Mouse (Mus musculus) ovary, postnatal 10 days (tissue): ENCODE data around the gene Fkbp8.

Experiments
- DNase-seq: peaks from one replicate; pipeline ENCODE4 v3.0.0; 2022; ENCODE audit warnings: low spot score

Gene Fkbp8

GRCm38 (mm10) chr8:70558334-70558733 is 30.8 kb downstream of the Fkbp8 start:
- DNase-seq: no peak

DNA sequence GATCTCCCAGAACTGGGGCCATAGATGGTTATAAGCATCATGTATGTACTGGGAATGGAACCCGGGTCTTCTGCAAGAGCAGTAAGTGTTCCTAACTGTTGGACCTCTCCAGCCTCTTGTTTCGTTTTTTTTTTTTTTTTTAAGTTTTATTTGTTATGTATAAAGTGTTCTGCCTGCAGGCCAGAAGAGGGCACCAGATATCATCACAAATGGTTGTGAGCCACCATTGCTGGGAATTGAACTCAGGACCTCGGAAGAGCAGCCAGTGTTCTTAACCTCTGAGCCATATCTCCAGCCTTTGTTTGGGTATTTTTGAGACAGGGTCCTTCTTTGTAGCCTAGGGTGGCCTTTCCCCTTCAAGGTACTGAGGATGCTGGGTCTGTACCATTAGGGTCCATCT is 31.5 kb downstream of the Fkbp8 start:
- DNase-seq: no peak

DNA sequence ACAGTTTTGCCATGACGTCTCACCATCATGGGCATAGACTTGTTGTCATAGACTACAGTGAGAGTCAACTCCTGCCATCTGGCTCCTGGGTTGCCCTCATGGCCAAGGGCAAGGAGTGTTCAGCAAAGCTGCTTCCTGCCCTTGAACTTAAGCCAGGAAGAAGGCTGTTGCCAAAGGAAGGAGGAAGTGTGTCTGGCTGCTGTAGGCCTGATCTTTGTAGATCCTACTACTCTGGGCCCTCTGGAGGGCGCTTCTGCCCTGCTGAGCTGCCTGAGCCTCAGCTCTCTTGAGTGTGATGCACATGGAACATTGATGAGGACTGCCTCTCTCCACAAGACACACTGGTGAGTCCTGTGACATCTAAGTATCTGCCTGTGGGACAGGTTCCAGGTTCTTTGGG is 32.6 kb downstream of the Fkbp8 start:
- no peak for DNase-seq

DNA sequence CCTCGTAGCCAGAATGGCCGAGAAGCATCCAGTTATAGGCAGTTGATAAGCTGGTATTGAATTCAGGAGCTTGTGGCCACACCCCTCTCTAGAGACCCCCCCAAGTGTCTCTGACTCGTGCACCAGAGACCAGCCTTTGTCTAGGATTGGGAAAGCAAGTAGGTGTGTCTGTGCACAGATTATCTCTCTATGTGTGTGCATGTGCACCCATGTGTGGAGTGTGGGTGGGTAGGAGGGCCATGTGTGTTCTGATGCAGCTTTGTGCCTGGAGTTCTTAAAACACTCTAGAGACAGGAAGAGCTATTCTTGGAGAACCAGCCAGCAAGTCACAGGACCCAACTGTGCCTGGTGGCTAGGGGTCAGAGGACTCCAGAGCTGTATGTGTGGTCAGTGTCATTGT is 33.0 kb downstream of the Fkbp8 start:
- DNase-seq: no peak

GRCm38 (mm10) chr8:70561357-70561756 is 33.8 kb downstream of the Fkbp8 start:
- DNase-seq: no peak

DNA sequence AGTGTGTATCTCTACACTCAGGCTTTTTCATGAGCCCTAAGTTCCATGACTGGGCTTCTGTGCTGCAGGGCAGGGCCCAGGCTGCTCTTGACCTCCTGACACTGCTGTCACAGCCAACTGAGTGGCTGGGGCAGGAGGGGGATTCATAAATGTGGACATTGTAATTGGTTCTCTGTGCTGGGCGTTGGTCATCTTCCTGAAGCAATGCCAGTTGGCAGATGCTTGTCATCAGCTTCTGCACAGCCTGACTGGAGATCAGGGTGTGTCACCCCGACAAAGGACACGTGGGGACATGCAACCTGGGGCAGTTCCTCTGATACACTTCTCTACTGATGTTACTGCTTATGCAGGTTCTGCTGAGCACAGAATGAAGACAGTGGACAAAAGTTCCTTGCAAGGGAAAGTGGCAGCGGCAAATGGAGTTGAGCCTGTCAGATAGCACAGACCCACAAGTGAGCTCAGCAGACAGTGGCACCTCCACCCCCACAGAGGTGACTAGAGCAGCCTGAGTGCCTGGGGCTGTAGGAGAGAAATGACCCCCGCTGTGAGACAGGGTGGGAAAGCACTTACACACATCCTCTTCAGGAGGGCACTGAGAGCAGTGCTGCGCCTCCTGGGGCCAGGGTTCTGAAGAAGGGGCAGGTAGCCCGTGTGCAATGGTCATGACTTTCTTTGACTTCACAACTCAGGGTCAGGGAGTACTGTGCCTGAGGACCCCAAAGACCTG is 34.4 kb downstream of the Fkbp8 start:
- DNase-seq: no peak

GRCm38 (mm10) chr8:70562802-70563201 is 35.3 kb downstream of the Fkbp8 start:
- no peak for DNase-seq

- no peak for DNase-seq
These were observed 36.4 kb downstream of the Fkbp8 start for GRCm38 (mm10) chr8:70563763-70564387.

DNA sequence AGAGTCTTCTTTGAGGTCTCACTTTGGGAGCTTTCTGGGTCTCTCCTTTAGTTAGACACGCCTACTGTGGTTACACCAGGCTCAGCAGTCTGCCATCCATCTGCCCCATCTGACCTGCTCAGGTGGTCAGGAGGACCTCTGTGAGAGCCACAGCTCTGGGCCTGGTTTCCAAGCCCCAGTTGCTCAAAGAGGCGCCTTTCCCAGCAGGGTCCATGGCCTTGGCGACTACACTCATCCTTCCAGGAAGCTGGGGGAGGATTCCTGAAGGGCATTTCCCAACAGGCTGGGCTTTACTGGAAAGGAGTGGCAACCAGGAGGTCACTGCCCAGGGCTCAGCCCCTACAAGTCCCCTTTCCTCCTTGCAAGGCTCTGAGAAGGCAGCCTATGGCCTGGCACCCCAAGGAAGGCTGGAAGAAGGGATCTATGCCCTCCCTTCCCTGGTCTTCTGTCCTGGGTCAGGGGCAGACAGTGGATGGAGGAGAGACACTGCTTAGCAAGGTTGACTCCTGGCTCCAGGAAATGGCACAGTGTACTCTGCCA is 37.2 kb downstream of the Fkbp8 start:
- DNase-seq: no peak

DNA sequence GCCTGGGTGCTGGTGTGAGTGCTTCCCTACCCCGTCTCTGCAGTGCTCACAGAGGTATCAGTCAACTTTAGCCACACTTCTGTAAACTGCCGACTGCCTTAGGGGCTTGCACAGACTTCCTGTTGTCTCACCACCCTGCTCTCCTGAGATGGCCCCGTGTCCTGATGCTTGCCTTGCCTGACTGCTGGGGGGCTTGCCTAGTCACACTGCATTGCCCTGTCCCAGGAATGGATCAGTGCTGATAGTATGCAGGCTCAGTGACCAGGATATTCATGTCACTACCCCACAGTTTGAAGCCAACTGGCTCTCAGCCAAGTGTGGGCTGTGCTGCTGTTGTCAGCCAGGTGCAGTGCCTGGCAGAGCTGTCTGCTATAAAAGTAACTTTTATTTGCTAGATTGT is 38.0 kb downstream of the Fkbp8 start:
- no peak for DNase-seq

DNA sequence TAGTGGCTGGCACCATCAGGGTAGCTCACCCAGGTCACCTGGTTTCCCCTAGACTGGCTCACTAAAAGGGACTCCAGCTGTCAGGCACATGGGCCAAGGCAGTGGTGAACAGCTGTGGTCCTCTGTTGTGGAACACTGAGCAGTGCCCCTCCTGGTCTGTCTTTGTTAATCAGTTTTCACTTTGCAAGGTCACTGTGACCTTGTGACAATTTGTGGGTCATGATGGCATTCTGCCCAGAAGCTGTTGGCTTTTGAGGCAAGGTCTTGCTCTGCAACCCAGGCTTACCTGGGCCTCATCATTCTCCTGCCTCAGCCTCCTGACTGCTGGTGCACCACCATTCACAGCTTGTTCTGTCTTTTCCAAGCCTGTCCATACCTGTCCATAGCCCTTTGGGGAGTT is 42.8 kb downstream of the Fkbp8 start:
- no peak for DNase-seq

DNA sequence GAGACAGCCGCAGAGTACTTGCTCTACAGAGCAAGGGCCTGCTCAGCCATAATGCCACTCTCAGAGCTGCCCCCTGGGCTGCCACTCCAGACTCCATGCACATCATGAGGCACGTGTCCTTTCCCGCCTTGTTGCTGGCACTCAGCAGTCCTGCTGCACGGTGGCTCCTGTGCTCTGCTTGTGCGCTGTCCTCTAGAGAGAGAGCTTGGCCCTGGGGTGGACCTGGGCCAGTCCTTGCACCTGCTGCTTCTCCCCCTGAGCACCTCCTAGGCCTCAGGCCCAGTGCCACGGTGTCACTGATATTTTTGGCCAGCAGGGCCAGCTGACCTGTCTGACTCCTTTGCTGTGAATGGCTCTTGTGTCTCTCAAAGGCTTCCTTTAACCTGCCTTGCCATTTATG is 43.5 kb downstream of the Fkbp8 start:
- no peak for DNase-seq

DNA sequence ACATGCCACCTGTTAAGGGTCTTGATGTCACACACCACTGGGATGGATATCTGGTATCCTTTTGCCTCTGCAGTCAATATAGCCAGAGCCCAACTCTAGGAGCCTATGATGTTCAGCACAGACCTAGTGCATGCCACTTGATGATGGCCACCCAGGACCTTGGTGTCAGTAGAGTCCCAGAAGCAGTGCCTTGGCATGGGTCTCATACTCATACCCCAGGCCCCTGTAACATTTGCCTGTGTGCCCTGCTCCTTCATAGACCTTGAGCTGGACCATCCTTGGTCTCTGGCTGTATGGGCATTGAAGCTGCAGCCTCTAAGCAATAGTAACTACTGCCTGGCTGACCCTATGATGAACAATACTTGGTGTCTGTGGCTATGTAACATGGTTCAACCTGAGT is 46.8 kb downstream of the Fkbp8 start:
- DNase-seq: no peak

- DNase-seq: no peak
These were observed 47.4 kb downstream of the Fkbp8 start for GRCm38 (mm10) chr8:70574915-70575314.

DNA sequence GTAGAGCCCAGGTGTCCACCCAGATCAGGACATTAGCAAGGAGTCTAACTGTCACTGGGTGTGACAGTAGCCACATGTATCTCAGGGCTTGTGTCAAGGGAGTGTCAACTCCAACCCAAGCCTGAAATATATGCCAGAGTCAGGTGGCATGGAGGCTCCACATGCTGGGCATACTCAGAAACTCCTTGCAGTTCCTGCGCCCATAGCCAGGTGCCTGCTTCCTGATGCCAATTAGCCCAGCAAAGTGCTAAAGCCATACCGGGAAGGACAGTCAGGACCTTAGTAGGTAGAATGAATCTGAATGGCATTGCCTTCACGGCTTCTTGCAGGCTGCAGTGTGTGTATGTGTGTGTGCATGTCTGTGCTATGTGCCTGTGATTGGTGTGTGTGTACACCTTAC is 49.7 kb downstream of the Fkbp8 start:
- no peak for DNase-seq

- DNase-seq: no peak
These were observed 56.2 kb downstream of the Fkbp8 start for GRCm38 (mm10) chr8:70583476-70584387.

GRCm38 (mm10) chr8:70584606-70585257 is 57.2 kb downstream of the Fkbp8 start:
- DNase-seq: no peak
